8 mouse cellular contexts compared by ENCODE assay signal in genomic region chr19:5648401-5649297, GRCm38 (mm10). TPM values are rescaled to one million over a fixed set of nuclear protein-coding genes. Genes with fewer than 3 reads are reported as not detected.
A peak's percentile ranks its signal among the peaks of the same experiment; 100 is the strongest.
DNase-seq lines count a peak whose midpoint lies in the region.

No protein-coding gene starts in this region.

- peaks cover 44% of the 10 kb centered on the region for H3K4me1 ChIP-seq in megakaryocyte, embryonic 14.5 days

- peak overlapping the region; percentile 87 for H3K4me3 ChIP-seq in megakaryocyte, embryonic 14.5 days (replicated peaks)

- peak; percentile 91 to 96 for DNase-seq in adrenal gland, adult (ENCODE audit: inconsistent age in 2 of 2, low spot score in 1 of 2)
- peak; percentile 87 for DNase-seq in embryo, embryonic 10.5 days (ENCODE audit: low spot score)
- peak; percentile 85 for DNase-seq in gastrocnemius, postnatal 14 days
- DNase-seq in induced T-regulatory cell, adult 2 months (ENCODE audit: low read depth), result peak; percentile 92
- DNase-seq in left cerebral cortex, adult 8-10 months (ENCODE audit: low spot score in 2 of 2), result peak; percentile 62 to 71
- DNase-seq in right cerebral cortex, postnatal 10 days (ENCODE audit: low spot score in 2 of 2), result peak; percentile 88 to 89
- DNase-seq in urinary bladder, postnatal 36 days (ENCODE audit: low spot score in 2 of 2), result peak; percentile 66 to 82

- peaks cover 90% of the 10 kb centered on the region for H3K36me3 ChIP-seq in megakaryocyte, embryonic 14.5 days (replicated peaks; ENCODE audit: low read length)

- no peaks in the 10 kb centered on the region for H3K27me3 ChIP-seq in megakaryocyte, embryonic 14.5 days (replicated peaks)

- intact Hi-C loops in gastrocnemius, postnatal 14 days (cut with DNase I; ENCODE audit: low total_unique reads), result no loop called here

- H3K9me3 ChIP-seq in megakaryocyte, embryonic 14.5 days, result no peaks in the 10 kb centered on the region

RNA-seq across cellular contexts. Expression of gene Rela, which starts 11.4 kb away (rescaled TPM):
- total RNA-seq in gastrocnemius, postnatal 14 days (2021), result 10 to 100 TPM; 17.1 to 21.9 TPM
- 10 to 100 TPM; 22.5 to 25.3 (median 23.7) TPM for total RNA-seq in left cerebral cortex, adult 8-10 months (2022)
- 105 and 119 TPM in 2 replicates for polyA plus RNA-seq in megakaryocyte, embryonic 14.5 days (2012; ENCODE audit: insufficient read depth, low replicate concordance)

RNA-seq across cellular contexts. Expression of gene Sipa1, which starts 14.9 kb away (rescaled TPM):
- 10 to 100 TPM; 19.3 to 22.4 TPM for total RNA-seq in gastrocnemius, postnatal 14 days (2021)
- 10 to 100 TPM; 12.5 to 20.7 (median 14.9) TPM for total RNA-seq in left cerebral cortex, adult 8-10 months (2022)
- 116 and 134 TPM in 2 replicates for polyA plus RNA-seq in megakaryocyte, embryonic 14.5 days (2012; ENCODE audit: insufficient read depth, low replicate concordance)

RNA-seq across cellular contexts. Expression of gene Kat5, which starts 38.6 kb away (rescaled TPM):
- total RNA-seq in gastrocnemius, postnatal 14 days (2021), result 10 to 100 TPM; 22.0 to 25.9 TPM
- 100 to 1,000 TPM in 1 of 4 experiments, 10 to 100 TPM in 3; 87.3 to 115 (median 97.0) TPM for total RNA-seq in left cerebral cortex, adult 8-10 months (2022)
- polyA plus RNA-seq in megakaryocyte, embryonic 14.5 days (2012; ENCODE audit: insufficient read depth, low replicate concordance), result 26.7 and 57.5 TPM in 2 replicates

RNA-seq across cellular contexts. Expression of gene Map3k11, which starts 39.9 kb away (rescaled TPM):
- 10 to 100 TPM; 16.7 TPM for total RNA-seq in gastrocnemius, postnatal 14 days (2021)
- total RNA-seq in left cerebral cortex, adult 8-10 months (2022), result 10 to 100 TPM; 19.0 to 20.2 (median 19.7) TPM
- polyA plus RNA-seq in megakaryocyte, embryonic 14.5 days (2012; ENCODE audit: insufficient read depth, low replicate concordance), result 156 and 158 TPM in 2 replicates

RNA-seq across cellular contexts. Expression of gene Pcnx3, which starts 40.1 kb away (rescaled TPM):
- 10 to 100 TPM; 15.3 to 17.6 TPM for total RNA-seq in gastrocnemius, postnatal 14 days (2021)
- 10 to 100 TPM; 74.4 to 86.8 (median 80.3) TPM for total RNA-seq in left cerebral cortex, adult 8-10 months (2022)
- polyA plus RNA-seq in megakaryocyte, embryonic 14.5 days (2012; ENCODE audit: insufficient read depth, low replicate concordance), result 161 and 607 TPM in 2 replicates

Comparison
In these comparisons a context has a peak if more than half of its experiments do, and no peak if none do; other contexts are left out.
1. Peak in every context shown above with its lines: DNase-seq and H3K4me3 ChIP-seq.